Mouse (Mus musculus) embryonic facial prominence, embryonic 14.5 days (tissue): ENCODE measurements around the gene Ceacam1. TPM values are rescaled to one million over a fixed set of nuclear protein-coding genes. Genes with fewer than 3 reads are reported as not detected.

Experiments
- ATAC-seq: fragments of 200-750 bp; cut with Nextera tagmentation; 2 replicates; pipeline ENCODE4 v1.8.0; 2017; ENCODE audit warnings: low read depth, moderate number of reproducible peaks, moderate TSS enrichment
- DNase-seq: peaks from one replicate; pipeline ENCODE4 v3.0.0-alpha.2; 2015; ENCODE audit warnings: low spot score
- H3K27ac ChIP-seq: fragments of 300-500 bp; sonication (generic); replicated peaks from 2 replicates; pipeline ENCODE4 v1.5.1; 2014; ENCODE audit warnings: low read depth, mild to moderate bottlenecking, low read length, moderate library complexity
- H3K27me3 ChIP-seq: fragments of 300-500 bp; sonication (generic); replicated peaks from 2 replicates; pipeline ENCODE4 v1.6.1; 2014; ENCODE audit warnings: low read length; ENCODE audit not compliant: control insufficient read depth, insufficient read depth
- H3K36me3 ChIP-seq: fragments of 300-500 bp; sonication (generic); 2 replicates; pipeline ENCODE4 v1.6.1; 2014; ENCODE audit warnings: low read length, mixed read lengths; ENCODE audit not compliant: control insufficient read depth, insufficient read depth
- H3K4me1 ChIP-seq: fragments of 300-500 bp; sonication (generic); 2 replicates; pipeline ENCODE4 v1.6.1; 2014; ENCODE audit warnings: antibody characterized with exemption, low read length; ENCODE audit not compliant: control insufficient read depth, insufficient read depth
- H3K4me2 ChIP-seq: fragments of 300-500 bp; sonication (generic); 2 replicates; pipeline ENCODE4 v1.6.1; 2014; ENCODE audit warnings: low read depth, mild to moderate bottlenecking, low read length, moderate library complexity, mixed read lengths
- H3K4me3 ChIP-seq: fragments of 300-500 bp; sonication (generic); 2 replicates; pipeline ENCODE4 v1.5.1; 2014; ENCODE audit warnings: low read depth, mild to moderate bottlenecking, low read length
- H3K9ac ChIP-seq: fragments of 300-500 bp; sonication (generic); 2 replicates; pipeline ENCODE4 v1.6.1; 2014; ENCODE audit warnings: low read depth, mild to moderate bottlenecking, low read length, moderate library complexity, mixed read lengths
- H3K9me3 ChIP-seq: fragments of 300-500 bp; sonication (generic); 2 replicates; pipeline ENCODE4 v1.6.1; 2016; ENCODE audit warnings: low read length; ENCODE audit not compliant: control insufficient read depth
- WGBS: fragments of 180-500 bp; shearing (Covaris S2); extraction: QIAGEN DNeasy Blood & Tissue Kit; methylation state at CpG from one replicate; pipeline ENCODE4 v1.1.7; 2014; 5-methylcytosine and 5-hydroxymethylcytosine counted together
- polyA plus RNA-seq: library from polyadenylated mRNA; unstranded; fragments of >200 nt; fragmentation: Nextera tagmentation; extraction: Ambion mirVana; gene quantifications from 2 replicates; pipeline ENCODE4 v1.2.1, GENCODE M21; 2014

Gene Ceacam1
- polyA plus RNA-seq, 1 experiment from 2014 or later = 6.3 TPM

DNA sequence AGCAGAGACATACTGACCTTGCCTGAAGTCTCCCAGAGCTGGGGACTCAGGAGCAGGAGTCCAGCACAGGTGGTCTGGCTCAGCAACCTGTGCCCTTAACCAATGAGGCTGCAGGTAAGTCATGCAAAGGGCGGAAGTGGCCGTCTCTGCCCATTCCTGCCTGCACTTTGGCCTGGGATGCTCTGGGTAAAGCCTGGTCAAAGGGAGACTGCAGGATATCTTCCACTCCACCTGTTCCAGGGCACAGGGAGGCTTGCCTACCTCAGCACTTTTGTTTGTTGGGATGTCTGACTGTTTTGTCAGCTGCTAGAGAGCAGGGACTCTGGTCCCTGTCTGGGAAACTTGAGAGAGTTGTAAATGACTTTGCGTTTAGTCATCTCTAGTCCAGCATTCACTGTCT lies 25.3 kb downstream of the Ceacam1 start:
- no peaks in the 10 kb centered on the region for H3K27me3 ChIP-seq
- H3K9ac ChIP-seq = no peak overlapping the region
- no peak overlapping the region for H3K27ac ChIP-seq
- H3K9me3 ChIP-seq = no peaks in the 10 kb centered on the region
- H3K4me3 ChIP-seq = no peak overlapping the region
- no peaks in the 10 kb centered on the region for H3K36me3 ChIP-seq
- no peaks in the 10 kb centered on the region for H3K4me1 ChIP-seq
- no peak for ATAC-seq
- no peak overlapping the region for H3K4me2 ChIP-seq
- WGBS = 72% methylated on average over 3 of the region's 3 CpGs
- no peak for DNase-seq

GRCm38 (mm10) chr7:25449913-25450890 lies 27.2 kb downstream of the Ceacam1 start:
- H3K36me3 ChIP-seq = no peaks in the 10 kb centered on the region
- no peak overlapping the region for H3K4me2 ChIP-seq
- ATAC-seq (no peak), DNase-seq (no peak)
- no peaks in the 10 kb centered on the region for H3K9me3 ChIP-seq
- H3K27ac ChIP-seq = no peak overlapping the region
- H3K27me3 ChIP-seq = no peaks in the 10 kb centered on the region
- no peaks in the 10 kb centered on the region for H3K4me1 ChIP-seq
- 52% methylated on average over 9 of the region's 9 CpGs for WGBS
- no peak overlapping the region for H3K4me3 ChIP-seq
- H3K9ac ChIP-seq = no peak overlapping the region

GRCm38 (mm10) chr7:25440816-25441153 lies 36.6 kb downstream of the Ceacam1 start:
- H3K36me3 ChIP-seq = no peaks in the 10 kb centered on the region
- 84% methylated on average over 6 of the region's 6 CpGs for WGBS
- ATAC-seq = no peak
- H3K4me3 ChIP-seq = no peak overlapping the region
- no peak overlapping the region for H3K27ac ChIP-seq
- H3K27me3 ChIP-seq = no peaks in the 10 kb centered on the region
- H3K9me3 ChIP-seq = no peaks in the 10 kb centered on the region
- DNase-seq = no peak
- no peak overlapping the region for H3K4me2 ChIP-seq
- no peaks in the 10 kb centered on the region for H3K4me1 ChIP-seq
- H3K9ac ChIP-seq = no peak overlapping the region

DNA sequence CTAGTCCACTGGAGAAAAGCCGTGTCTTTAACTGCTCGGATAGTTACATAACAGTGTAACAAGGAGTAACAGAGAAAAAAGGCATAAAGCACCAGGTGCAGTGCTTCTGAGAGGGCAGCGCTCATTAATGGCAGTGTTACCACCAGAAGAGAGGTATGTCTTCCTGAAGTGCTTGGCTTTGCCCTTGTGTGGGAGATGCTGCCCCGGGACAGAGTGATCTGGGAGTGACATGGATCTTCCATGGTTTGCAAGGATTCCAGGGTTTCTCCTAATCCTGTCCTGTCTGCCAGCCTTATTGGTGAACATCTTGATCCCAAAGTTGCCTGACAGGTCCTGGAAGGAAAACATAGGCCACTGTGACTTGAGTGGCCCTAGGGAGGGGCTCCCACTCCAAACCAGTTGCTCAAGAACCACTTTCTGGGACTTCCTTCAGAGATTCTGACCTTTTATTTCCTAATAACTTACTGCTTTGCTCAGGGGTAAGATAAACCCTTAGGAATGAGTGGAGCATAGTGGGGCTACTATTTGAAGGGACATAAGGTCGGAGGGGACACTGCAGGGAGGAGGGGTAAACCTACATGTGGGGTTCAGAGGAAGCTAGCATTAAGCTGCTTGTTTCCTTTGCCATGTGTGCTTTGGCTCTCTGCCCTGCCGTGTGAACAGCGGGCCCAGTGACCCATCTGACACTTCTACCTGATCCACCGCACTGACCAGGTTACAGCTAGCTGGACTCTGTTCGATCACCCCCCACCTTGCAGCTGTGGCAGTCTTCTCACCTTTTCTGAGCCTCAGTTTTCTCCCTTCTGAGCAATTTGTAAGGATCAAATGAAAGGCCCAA lies 37.2 kb downstream of the Ceacam1 start:
- Histone ChIP-seq H3K4me1 (no peaks in the 10 kb centered on the region), H3K4me2 (no peak overlapping the region), H3K9ac (no peak overlapping the region), H3K4me3 (no peak overlapping the region), H3K27me3 (no peaks in the 10 kb centered on the region), H3K36me3 (no peaks in the 10 kb centered on the region), H3K27ac (no peak overlapping the region), H3K9me3 (no peaks in the 10 kb centered on the region)
- ATAC-seq = no peak
- 84% methylated on average over 9 of the region's 9 CpGs for WGBS
- DNase-seq = no peak

DNA sequence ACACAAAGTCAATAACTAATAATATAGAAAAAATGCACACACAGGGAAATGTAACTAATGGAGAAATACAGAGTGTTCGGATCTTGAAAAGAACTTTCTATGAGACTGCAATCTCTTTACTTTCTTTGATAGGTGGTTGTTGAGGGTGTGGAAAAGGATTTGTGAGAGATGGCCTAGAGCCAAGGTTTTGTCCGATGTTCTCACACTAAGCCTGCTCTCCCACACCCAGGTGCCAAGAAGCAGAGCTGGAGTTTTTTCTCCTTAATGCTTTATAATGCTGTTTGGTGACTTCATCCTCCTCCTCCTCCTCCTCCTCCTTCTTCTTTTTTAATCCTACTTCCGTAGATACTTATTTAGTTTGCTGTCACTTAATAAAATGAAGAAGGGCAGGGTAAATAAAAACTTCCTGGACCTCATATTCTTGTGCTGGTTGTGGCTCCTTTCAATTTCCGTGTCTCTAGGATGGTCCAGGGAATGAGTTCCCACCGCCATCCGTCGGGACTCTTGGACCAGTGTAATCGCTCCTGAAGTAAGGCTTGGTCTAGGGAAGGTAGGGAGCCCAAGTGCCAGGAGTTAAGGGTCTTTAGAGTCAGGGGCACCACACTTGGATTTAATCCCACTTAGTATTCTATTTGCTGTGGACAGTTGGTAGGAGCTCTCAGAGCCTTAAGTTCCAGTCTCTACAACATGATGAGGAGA lies 38.1 kb downstream of the Ceacam1 start:
- H3K27me3 ChIP-seq = no peaks in the 10 kb centered on the region
- 83% methylated on average over 8 of the region's 8 CpGs for WGBS
- H3K4me2 ChIP-seq = no peak overlapping the region
- ATAC-seq = no peak
- H3K36me3 ChIP-seq = no peaks in the 10 kb centered on the region
- peak; percentile 30 for DNase-seq
- no peak overlapping the region for H3K4me3 ChIP-seq
- H3K27ac ChIP-seq = no peak overlapping the region
- no peak overlapping the region for H3K9ac ChIP-seq
- no peaks in the 10 kb centered on the region for H3K4me1 ChIP-seq
- no peaks in the 10 kb centered on the region for H3K9me3 ChIP-seq

- whole genome bisulfite sequencing = 85% methylated on average over 2 of the region's 2 CpGs
- H3K27ac ChIP-seq = no peak overlapping the region
Observed at GRCm38 (mm10) chr7:25436704-25437103, 40.7 kb downstream of the Ceacam1 start.

DNA sequence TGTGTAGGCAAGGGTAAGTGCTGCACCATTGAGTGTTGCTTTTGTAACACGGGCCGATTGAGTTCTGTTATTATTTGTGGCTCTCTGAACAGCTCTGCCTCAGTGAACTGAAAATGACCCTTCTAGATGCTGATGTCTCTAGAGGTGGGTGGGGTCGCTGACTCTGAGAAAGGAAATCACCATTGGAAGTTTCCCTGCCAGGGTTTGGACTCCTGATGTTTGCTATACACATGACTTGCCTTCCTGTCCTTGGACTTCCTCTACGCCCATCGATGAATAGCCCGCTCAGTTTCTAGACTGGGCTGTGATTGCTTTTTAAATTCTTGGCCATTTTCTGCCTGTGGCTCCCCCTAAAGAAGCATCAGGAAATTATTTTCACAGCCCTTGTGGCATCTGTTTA lies 41.2 kb downstream of the Ceacam1 start:
- H3K9ac ChIP-seq = no peak overlapping the region
- no peak overlapping the region for H3K27ac ChIP-seq
- 57% methylated on average over 6 of the region's 6 CpGs for WGBS
- H3K4me3 ChIP-seq = no peak overlapping the region
- no peak for DNase-seq
- H3K4me2 ChIP-seq = no peak overlapping the region
- no peaks in the 10 kb centered on the region for H3K9me3 ChIP-seq
- no peaks in the 10 kb centered on the region for H3K27me3 ChIP-seq
- 0 out of 2 replicates have a peak, but pooled peaks cover 5% of the 10 kb centered on the region for H3K4me1 ChIP-seq
- no peaks in the 10 kb centered on the region for H3K36me3 ChIP-seq
- ATAC-seq = no peak

More at GRCm38 (mm10) chr7:25436704-25437103, 40.7 kb downstream of the Ceacam1 start:
- Histone ChIP-seq H3K36me3 (no peaks in the 10 kb centered on the region), H3K4me2 (no peak overlapping the region), H3K9me3 (no peaks in the 10 kb centered on the region), H3K4me3 (no peak overlapping the region), H3K27me3 (no peaks in the 10 kb centered on the region), H3K4me1 (0 out of 2 replicates have a peak, but pooled peaks cover 5% of the 10 kb centered on the region), H3K9ac (no peak overlapping the region)
- no peak for ATAC-seq
- DNase-seq = no peak

DNA sequence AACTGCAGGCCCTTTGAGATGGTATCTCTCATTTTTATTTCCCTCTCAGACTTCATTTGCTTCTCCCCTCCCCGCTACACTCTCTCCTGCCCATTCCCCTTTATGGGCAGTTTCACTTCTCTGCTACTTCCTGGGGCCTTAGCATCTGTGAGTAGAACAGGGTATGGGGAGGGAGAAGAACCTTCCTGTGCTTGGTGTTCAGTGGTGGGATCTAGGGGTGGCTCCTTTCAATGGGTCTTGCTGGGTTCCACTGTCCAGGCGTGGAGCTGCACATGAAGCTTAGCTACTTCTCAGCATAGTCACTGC lies 41.9 kb downstream of the Ceacam1 start:
- no peak for ATAC-seq
- 0 out of 2 replicates have a peak, but pooled peaks cover 5% of the 10 kb centered on the region for H3K4me1 ChIP-seq
- no peak overlapping the region for H3K27ac ChIP-seq

More for the DNA sequence above, 41.9 kb downstream of the Ceacam1 start:
- Histone ChIP-seq H3K9ac (no peak overlapping the region), H3K9me3 (no peaks in the 10 kb centered on the region), H3K4me2 (no peak overlapping the region), H3K27me3 (no peaks in the 10 kb centered on the region), H3K4me3 (no peak overlapping the region), H3K36me3 (no peaks in the 10 kb centered on the region)
- WGBS = 98% methylated on average over 2 of the region's 2 CpGs
- DNase-seq = no peak
